Mouse (Mus musculus) lung, embryonic 16.5 days (tissue): ENCODE measurements around the gene Gadd45gip1. TPM values are rescaled to one million over a fixed set of nuclear protein-coding genes. Genes with fewer than 3 reads are reported as not detected.

Source experiments
- ATAC-seq: fragments of 200-750 bp; cut with Nextera tagmentation; 2 replicates; pipeline ENCODE4 v1.8.0; 2017; ENCODE audit warnings: low read depth, mild to moderate bottlenecking, moderate library complexity
- H3K27ac ChIP-seq: fragments of 300-500 bp; sonication (generic); 2 replicates; pipeline ENCODE4 v1.5.1; 2014; ENCODE audit warnings: mild to moderate bottlenecking, control low read depth, low read length
- H3K27me3 ChIP-seq: fragments of 300-500 bp; sonication (generic); 2 replicates; pipeline ENCODE4 v1.6.1; 2014; ENCODE audit warnings: low read depth, low read length, mixed read lengths; ENCODE audit not compliant: control insufficient read depth, insufficient read depth
- H3K36me3 ChIP-seq: fragments of 300-500 bp; sonication (generic); 2 replicates; pipeline ENCODE4 v1.6.1; 2014; ENCODE audit warnings: low read length; ENCODE audit not compliant: control insufficient read depth, insufficient read depth
- H3K4me1 ChIP-seq: fragments of 300-500 bp; sonication (generic); replicated peaks from 2 replicates; pipeline ENCODE4 v1.6.1; 2014; ENCODE audit warnings: low read length, mixed read lengths; ENCODE audit not compliant: control insufficient read depth, insufficient read depth
- H3K4me2 ChIP-seq: fragments of 300-500 bp; sonication (generic); 2 replicates; pipeline ENCODE4 v1.6.1; 2014; ENCODE audit warnings: low read depth, low read length, control low read depth
- H3K4me3 ChIP-seq: fragments of 300-500 bp; sonication (generic); 2 replicates; pipeline ENCODE4 v1.5.1; 2014; ENCODE audit warnings: mild to moderate bottlenecking, low read length, control low read depth
- H3K9ac ChIP-seq: fragments of 300-500 bp; sonication (generic); 2 replicates; pipeline ENCODE4 v1.6.1; 2014; ENCODE audit warnings: low read length, control low read depth
- H3K9me3 ChIP-seq: fragments of 300-500 bp; sonication (generic); 2 replicates; pipeline ENCODE4 v1.6.1; 2016; ENCODE audit warnings: low read length; ENCODE audit not compliant: control insufficient read depth
- WGBS: fragments of 180-500 bp; shearing (Covaris S2); extraction: QIAGEN DNeasy Blood & Tissue Kit; methylation state at CpG from one replicate; pipeline ENCODE4 v1.1.7; 2014; 5-methylcytosine and 5-hydroxymethylcytosine counted together
- polyA plus RNA-seq: library from polyadenylated mRNA; unstranded; fragments of >200 nt; fragmentation: Nextera tagmentation; extraction: Ambion mirVana; gene quantifications from 2 replicates; pipeline ENCODE4 v1.2.1, GENCODE M21; 2015

Gene Gadd45gip1
- polyA plus RNA-seq, 1 experiment from 2014 or later, result 43.0 TPM

DNA sequence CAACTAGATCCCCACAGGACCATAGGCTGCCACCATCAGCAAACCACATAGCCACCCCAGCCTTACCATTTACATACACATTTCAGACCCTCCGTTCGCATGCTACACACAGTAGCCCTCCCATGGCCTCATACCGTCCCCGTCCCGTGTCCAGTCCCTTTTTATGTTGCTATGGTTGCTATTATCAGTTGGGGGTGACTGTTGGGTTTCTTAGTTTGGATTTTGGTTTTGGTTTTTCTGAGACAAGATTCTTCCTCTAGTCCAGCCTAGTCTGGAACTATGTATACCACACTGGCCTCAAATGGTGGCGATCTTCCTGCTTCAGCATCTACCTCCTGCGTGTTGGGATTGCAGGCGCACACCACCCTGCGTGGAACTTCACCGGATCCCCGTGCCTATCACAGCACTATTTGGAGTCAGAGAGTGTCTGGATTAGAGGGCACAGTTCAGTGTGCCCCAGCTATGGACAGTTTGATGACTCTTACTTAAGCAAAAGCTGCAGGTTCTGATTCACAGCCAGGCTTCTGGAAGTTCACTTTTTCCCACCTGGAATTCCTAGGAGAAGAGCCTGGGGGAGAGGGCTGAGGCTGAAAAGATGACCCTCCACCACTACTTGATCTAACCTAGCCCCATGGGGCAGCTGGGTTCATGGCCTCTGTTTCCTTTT is 44.4 kb upstream of the Gadd45gip1 start:
- H3K9me3 ChIP-seq, result no peaks in the 10 kb centered on the region
- H3K4me1 ChIP-seq, result peaks cover 77% of the 10 kb centered on the region
- no peaks in the 10 kb centered on the region for H3K36me3 ChIP-seq
- H3K4me3 ChIP-seq, result no peak overlapping the region
- H3K27me3 ChIP-seq, result peaks cover 22% of the 10 kb centered on the region
- no peak overlapping the region for H3K27ac ChIP-seq
- ATAC-seq, result no peak
- WGBS, result 42% methylated on average over 11 of the region's 11 CpGs
- H3K9ac ChIP-seq, result no peak overlapping the region
- H3K4me2 ChIP-seq, result peak overlapping the region; percentile 29; the same call in 1 of the 2 replicates

DNA sequence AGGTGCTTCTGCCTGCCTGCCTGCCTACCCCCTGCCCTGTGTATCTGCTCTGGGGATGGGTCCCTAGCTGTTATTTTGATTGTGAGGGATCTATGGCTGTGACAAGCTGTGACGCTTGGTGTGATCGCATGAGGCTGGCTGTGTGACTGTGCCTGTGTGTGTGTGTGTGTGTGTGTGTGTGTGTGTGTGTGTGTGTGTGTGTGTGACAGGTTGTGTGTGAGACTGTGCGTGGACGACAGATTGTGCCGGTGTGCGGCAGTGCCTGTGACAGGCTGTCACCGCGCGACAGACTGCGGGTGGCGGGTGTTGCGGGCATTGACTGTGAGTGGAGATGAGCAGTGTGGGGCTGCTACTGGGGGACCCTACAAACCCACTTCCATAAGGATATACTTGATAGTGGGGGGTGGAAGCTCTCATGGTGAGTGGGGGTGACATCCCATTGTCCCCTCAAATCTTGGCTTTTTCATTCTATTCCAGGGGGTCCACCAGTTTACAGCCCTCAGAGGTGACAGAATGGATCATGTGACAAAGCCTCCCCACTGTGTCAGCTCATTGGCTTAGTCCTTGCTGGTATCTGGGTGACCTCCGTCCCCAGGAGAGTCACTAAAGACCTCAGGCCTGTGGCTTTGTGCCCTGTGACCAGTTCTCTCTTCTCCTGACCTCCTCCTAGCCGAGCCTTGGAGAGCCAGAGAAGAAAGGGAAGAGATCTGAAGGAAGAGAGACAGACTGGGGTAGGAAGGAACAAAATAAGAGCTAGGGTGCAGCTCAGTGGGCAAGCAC is 43.6 kb upstream of the Gadd45gip1 start:
- peaks cover 22% of the 10 kb centered on the region for H3K27me3 ChIP-seq
- peaks cover 78% of the 10 kb centered on the region for H3K4me1 ChIP-seq

DNA sequence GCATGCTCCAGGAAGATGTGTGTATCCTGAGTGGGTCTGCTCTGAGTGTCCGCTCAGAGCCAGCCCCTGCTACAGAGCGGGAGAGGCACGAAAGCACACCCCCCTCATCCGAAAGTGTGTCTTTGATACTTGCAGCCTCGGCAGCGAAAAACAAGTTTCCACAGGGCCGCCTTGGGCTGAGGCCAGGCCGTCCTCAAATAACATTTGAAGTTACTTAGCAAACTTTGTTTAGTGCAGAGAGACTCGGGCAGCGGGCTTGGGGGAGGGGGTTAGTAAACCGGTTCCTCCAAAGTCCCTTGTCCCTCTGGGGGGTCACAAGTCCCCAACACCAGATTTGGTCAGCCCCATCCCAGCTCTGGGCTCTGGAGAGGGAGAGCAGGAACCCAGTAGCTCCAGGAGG is 42.4 kb upstream of the Gadd45gip1 start:
- peak; percentile 39 for ATAC-seq
- Histone ChIP-seq H3K4me2 (peak overlapping the region; percentile 6), H3K9ac (peak overlapping the region; percentile 21; the same call in 1 of the 2 replicates), H3K9me3 (no peaks in the 10 kb centered on the region), H3K4me1 (peaks cover 85% of the 10 kb centered on the region), H3K27ac (peak overlapping the region; percentile 76), H3K36me3 (no peaks in the 10 kb centered on the region), H3K27me3 (peaks cover 20% of the 10 kb centered on the region), H3K4me3 (no peak overlapping the region)
- WGBS, result 13% methylated on average over 11 of the region's 11 CpGs

More for the DNA sequence above, 43.6 kb upstream of the Gadd45gip1 start:
- H3K4me2 ChIP-seq, result no peak overlapping the region
- no peak overlapping the region for H3K27ac ChIP-seq
- no peaks in the 10 kb centered on the region for H3K36me3 ChIP-seq
- ATAC-seq, result no peak
- WGBS, result 59% methylated on average over 14 of the region's 14 CpGs
- H3K9ac ChIP-seq, result no peak overlapping the region
- no peak overlapping the region for H3K4me3 ChIP-seq
- H3K9me3 ChIP-seq, result no peaks in the 10 kb centered on the region

DNA sequence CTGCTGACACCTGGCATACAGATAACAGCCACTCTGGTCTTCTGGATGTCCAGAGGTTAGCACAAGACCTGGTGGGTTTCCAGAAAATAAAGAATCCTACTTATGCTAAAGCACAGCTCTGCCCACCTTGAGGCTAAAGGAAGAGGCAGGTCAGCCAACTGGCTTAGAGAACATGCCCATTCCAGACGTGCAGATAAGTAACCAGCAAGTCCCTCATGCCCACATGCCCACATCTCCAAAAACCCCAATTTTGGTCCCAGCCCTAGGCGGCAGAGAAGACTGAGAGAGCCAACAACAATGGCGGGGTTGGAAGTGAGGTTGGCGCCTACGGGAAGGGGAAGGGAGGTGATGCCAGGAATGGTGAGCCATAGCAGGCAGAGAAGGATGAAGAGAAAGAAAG is 42.0 kb upstream of the Gadd45gip1 start:
- 47% methylated on average over 5 of the region's 5 CpGs for WGBS
- peak overlapping the region; percentile 21; the same call in 1 of the 2 replicates for H3K9ac ChIP-seq
- ATAC-seq, result no peak
- H3K9me3 ChIP-seq, result no peaks in the 10 kb centered on the region
- no peaks in the 10 kb centered on the region for H3K36me3 ChIP-seq
- H3K27ac ChIP-seq, result peak overlapping the region; percentile 76
- peak overlapping the region; percentile 6 for H3K4me2 ChIP-seq
- H3K4me3 ChIP-seq, result no peak overlapping the region
- peaks cover 84% of the 10 kb centered on the region for H3K4me1 ChIP-seq
- H3K27me3 ChIP-seq, result peaks cover 20% of the 10 kb centered on the region

DNA sequence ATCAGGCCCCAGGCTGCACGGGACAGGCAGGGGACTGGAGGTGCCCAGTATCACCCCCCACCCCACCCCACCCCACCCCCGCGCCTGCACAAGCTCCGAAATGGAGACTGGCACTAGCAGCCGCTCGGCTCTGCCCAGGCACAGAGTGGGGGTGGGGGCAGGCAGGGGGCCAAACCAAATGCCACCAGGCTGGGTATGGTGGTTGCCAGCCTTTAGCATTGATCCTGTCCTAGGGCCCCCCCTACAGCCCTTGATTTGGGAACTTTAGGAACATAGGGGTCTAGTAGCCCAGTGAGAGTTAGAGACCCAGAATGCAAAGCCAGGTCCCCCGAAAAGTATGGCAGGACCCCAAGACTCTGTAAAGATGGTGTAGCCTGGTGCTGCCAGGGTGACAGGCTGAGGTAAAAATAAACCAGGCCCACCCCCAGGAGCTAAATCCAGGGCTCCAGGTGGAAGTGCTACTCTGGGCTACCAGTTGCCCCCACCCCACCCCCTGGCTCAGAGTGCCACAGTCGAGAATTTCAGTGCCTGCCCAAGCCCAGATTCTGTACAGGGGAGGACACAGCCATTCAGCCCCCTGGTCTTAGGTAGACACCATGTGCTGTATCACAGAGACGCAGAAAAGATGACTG is 41.4 kb upstream of the Gadd45gip1 start:
- H3K9me3 ChIP-seq, result no peaks in the 10 kb centered on the region
- H3K4me3 ChIP-seq, result no peak overlapping the region
- H3K4me1 ChIP-seq, result peaks cover 84% of the 10 kb centered on the region
- H3K9ac ChIP-seq, result peak overlapping the region; percentile 8
- H3K36me3 ChIP-seq, result no peaks in the 10 kb centered on the region
- H3K27ac ChIP-seq, result peak overlapping the region; percentile 21
- WGBS, result 71% methylated on average over 9 of the region's 9 CpGs
- no peak overlapping the region; the same call in 1 of the 2 replicates for H3K4me2 ChIP-seq
- ATAC-seq, result no peak
- H3K27me3 ChIP-seq, result peaks cover 17% of the 10 kb centered on the region

DNA sequence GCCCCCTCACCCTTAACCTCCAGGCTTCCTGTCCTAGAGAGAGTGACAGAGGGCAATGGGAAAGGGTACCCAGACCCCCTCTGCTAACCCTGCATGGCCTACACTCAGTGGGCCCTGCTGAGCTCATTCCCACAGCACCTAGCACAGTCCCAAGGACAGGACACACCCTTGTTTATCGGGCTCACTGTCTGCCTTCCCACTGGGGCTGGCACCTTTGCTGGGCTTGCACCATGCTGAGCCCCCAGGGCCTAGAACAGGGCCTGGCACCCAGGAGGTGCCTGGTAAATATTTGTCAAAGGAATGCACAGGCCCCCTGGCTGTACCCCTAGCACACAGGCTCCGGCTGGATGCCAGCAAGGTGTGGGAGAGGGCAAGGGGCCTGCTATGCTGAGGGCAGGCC is 40.8 kb upstream of the Gadd45gip1 start:
- Histone ChIP-seq H3K27ac (peak overlapping the region; percentile 21), H3K9ac (peak overlapping the region; percentile 29; the same call in 1 of the 2 replicates), H3K36me3 (no peaks in the 10 kb centered on the region), H3K4me3 (no peak overlapping the region), H3K4me1 (peaks cover 84% of the 10 kb centered on the region), H3K9me3 (no peaks in the 10 kb centered on the region), H3K27me3 (peaks cover 15% of the 10 kb centered on the region), H3K4me2 (0 out of 2 replicates have a peak overlapping the region, but pooled peaks have one; percentile 0)
- ATAC-seq, result no peak
- WGBS, result 45% methylated on average over 2 of the region's 2 CpGs

DNA sequence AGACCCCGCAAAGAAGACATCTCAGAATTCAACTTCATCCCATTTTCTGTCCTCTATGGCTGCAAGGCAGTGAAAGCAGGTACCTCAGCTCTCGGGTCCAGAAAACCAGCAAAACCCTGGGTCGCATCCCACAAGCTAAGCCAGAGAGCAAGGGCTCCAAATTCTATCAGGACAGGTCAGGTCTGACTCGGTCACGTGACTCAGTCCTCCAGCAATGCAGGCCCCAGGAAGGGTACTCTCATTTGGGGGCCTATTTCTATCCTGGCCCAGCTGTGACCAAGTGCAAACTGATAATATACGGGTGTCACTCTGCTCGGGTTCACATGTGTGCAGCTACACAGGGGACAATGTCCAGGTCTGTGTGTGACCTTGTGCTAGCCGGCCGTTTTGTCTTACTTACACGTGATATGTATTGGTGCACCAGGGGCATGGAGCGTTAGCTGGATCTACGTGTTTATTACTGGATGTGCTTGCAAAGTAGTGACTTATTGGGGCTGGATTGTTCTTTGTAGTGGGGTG is 38.8 kb upstream of the Gadd45gip1 start:
- 78% methylated on average over 12 of the region's 12 CpGs for WGBS
- no peak for ATAC-seq
- H3K27me3 ChIP-seq, result peaks cover 3% of the 10 kb centered on the region

DNA sequence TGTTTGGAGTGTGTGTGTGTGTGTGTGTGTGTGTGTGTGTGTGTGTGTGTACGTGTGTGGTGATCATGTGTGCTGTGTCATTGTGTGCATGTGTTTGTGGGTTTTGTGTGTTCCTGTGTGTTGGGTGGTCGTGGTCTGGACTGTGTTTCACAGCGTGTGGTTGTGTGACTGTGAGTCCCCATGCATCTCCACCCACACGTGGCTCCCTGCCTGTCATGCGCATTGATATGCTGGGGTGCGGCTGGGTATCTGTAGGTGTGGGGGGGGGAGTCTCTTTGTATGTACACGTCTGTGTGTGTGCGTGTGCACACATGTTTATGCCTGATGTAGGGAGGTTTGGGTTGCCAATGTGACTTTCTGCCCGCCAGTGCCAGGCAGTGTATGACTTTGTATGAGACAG is 38.2 kb upstream of the Gadd45gip1 start:
- Histone ChIP-seq H3K27ac (no peak overlapping the region), H3K4me3 (no peak overlapping the region), H3K9me3 (no peaks in the 10 kb centered on the region), H3K4me2 (no peak overlapping the region), H3K36me3 (peaks cover 4% of the 10 kb centered on the region; the same call in 1 of the 2 replicates), H3K27me3 (no peaks in the 10 kb centered on the region), H3K4me1 (peaks cover 76% of the 10 kb centered on the region), H3K9ac (no peak overlapping the region)
- no peak for ATAC-seq
- WGBS, result 80% methylated on average over 9 of the region's 9 CpGs

More for the DNA sequence above, 38.8 kb upstream of the Gadd45gip1 start:
- no peaks in the 10 kb centered on the region for H3K9me3 ChIP-seq
- no peak overlapping the region for H3K4me3 ChIP-seq
- H3K27ac ChIP-seq, result no peak overlapping the region
- no peak overlapping the region for H3K4me2 ChIP-seq
- peaks cover 76% of the 10 kb centered on the region for H3K4me1 ChIP-seq
- H3K9ac ChIP-seq, result no peak overlapping the region
- H3K36me3 ChIP-seq, result peaks cover 4% of the 10 kb centered on the region; the same call in 1 of the 2 replicates
